Mouse (Mus musculus): ENCODE results near the gene H1fx. TPM values are rescaled to one million over a fixed set of nuclear protein-coding genes. Genes with fewer than 3 reads are reported as not detected.
"Not testable (repeated sequence)": the region's sequence is repeated elsewhere in the genome, so short reads cannot be mapped to it uniquely, and the experiment has no call there.

H1fx gene
- polyA plus RNA-seq, 2 experiments: 1.8 to 5.7 TPM

DNA sequence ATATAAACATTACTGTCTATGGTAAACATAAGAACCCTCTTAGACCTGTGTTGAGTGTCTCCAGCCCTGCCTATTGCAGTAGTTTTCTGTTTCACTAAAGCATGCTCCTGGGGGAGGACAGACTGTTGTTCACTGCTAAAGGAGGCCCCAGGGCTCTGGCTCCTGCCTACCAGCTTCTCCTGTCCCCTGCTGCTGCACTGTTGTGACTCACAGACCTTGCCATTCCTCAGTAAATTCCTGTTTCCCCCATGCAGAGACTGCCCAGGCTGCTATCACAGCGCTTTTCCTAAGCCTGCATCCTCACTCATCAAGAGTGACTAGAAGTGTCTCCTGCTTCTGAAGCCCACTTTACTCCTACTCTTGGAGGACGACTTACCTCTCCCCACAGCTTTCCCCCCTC lies 11.4 kb downstream of the H1fx start:
- DNase-seq (ENCODE audit: low read depth in 3 of 3, low spot score in 3 of 3) (no peak), ATAC-seq (ENCODE audit: insufficient read depth) (no peak)
- no peaks in the 10 kb centered on the region for H3K27me3 ChIP-seq (ENCODE audit: control insufficient read depth, insufficient read depth, low read length)
- H3K36me3 ChIP-seq (replicated peaks; ENCODE audit: control insufficient read depth, insufficient read depth, low read depth): no peaks in the 10 kb centered on the region
- TF ChIP-seq EP300 (IDR thresholded peaks at IDR 0.05; ENCODE audit: low read depth) (no peak), CTCF (IDR thresholded peaks at IDR 0.05; ENCODE audit: low read depth) (no peak)
- H3K4me2 ChIP-seq (ENCODE audit: low read depth): no peak overlapping the region
- no peak overlapping the region for H3K27ac ChIP-seq
- no peaks in the 10 kb centered on the region for H3K9me3 ChIP-seq (ENCODE audit: control insufficient read depth, low read length)
- 25% methylated on average over 2 of the region's 2 CpGs for WGBS (ENCODE audit: insufficient replicate concordance)
- no peak overlapping the region for H3K9ac ChIP-seq (replicated peaks)
- H3K4me3 ChIP-seq (ENCODE audit: insufficient read depth in 1 of 2, low read depth in 2 of 2, low read length in 2 of 2): no peak overlapping the region
- H3K4me1 ChIP-seq (replicated peaks; ENCODE audit: control insufficient read depth in 2 of 2, insufficient read depth in 2 of 2, low read length in 1 of 2): no peaks in the 10 kb centered on the region

DNA sequence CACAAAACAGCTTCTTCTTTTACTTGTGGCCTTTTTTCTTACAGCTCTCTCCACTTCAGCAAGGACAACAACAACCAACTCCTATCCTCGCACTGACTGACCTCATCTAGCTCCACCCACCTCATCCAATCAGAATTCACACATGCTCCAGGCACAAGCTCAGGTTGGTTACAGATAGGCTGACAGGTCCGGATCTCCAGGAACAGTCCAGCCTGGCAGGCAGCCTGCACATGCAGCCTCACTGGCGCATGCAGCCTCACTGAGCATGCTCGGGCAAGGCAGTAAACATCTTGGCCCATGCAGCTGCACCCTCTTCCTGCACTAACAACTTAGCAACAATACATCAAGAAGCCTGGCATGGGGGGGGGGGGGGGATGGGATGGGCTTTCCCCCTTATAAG lies 19.0 kb downstream of the H1fx start:
- H3K9me3 ChIP-seq (ENCODE audit: control insufficient read depth, low read length); H3K36me3 ChIP-seq (replicated peaks; ENCODE audit: control insufficient read depth, insufficient read depth, low read depth); H3K9ac ChIP-seq (replicated peaks); H3K27me3 ChIP-seq (ENCODE audit: control insufficient read depth, insufficient read depth, low read length); ATAC-seq (ENCODE audit: insufficient read depth); H3K4me2 ChIP-seq (ENCODE audit: low read depth); H3K27ac ChIP-seq; DNase-seq (ENCODE audit: low read depth in 3 of 3, low spot score in 3 of 3); H3K4me3 ChIP-seq (ENCODE audit: insufficient read depth in 1 of 2, low read depth in 2 of 2, low read length in 2 of 2); H3K4me1 ChIP-seq (replicated peaks; ENCODE audit: control insufficient read depth in 2 of 2, insufficient read depth in 2 of 2, low read length in 1 of 2): not testable (repeated sequence)
- 59% methylated on average over 4 of the region's 4 CpGs for WGBS (ENCODE audit: insufficient replicate concordance)

DNA sequence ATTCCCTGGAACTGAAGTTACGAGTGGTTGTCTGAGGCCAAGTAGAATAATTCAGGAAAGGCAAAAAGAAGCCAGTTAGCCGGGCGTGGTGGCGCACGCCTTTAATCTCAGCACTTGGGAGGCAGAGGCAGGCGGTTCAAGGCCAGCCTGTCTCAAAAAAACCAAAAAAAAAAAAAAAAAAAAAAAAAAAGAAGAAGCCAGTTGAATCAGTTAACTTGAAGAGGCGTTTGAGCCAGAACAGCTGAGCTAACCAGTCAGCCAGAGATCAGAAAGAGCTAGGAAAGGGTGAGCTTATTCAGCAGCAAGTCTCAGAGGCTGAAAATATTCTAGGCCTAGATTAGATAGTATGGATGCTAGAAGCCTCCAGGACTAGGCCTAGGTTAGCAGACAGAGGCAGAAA lies 39.3 kb downstream of the H1fx start:
- Histone ChIP-seq H3K27me3 (ENCODE audit: control insufficient read depth, insufficient read depth, low read length) (no peaks in the 10 kb centered on the region), H3K9ac (replicated peaks) (no peak overlapping the region), H3K9me3 (ENCODE audit: control insufficient read depth, low read length) (no peaks in the 10 kb centered on the region), H3K36me3 (replicated peaks; ENCODE audit: control insufficient read depth, insufficient read depth, low read depth) (no peaks in the 10 kb centered on the region), H3K4me1 (replicated peaks; ENCODE audit: control insufficient read depth in 2 of 2, insufficient read depth in 2 of 2, low read length in 1 of 2) (no peaks in the 10 kb centered on the region), H3K4me2 (ENCODE audit: low read depth) (no peak overlapping the region), H3K27ac (no peak overlapping the region), H3K4me3 (ENCODE audit: insufficient read depth in 1 of 2, low read depth in 2 of 2, low read length in 2 of 2) (no peak overlapping the region)
- WGBS (ENCODE audit: insufficient replicate concordance): 72% methylated on average over 7 of the region's 7 CpGs
- ATAC-seq (ENCODE audit: insufficient read depth): no peak
- TF ChIP-seq CTCF (IDR thresholded peaks at IDR 0.05; ENCODE audit: low read depth): no peak
- TF ChIP-seq EP300 (IDR thresholded peaks at IDR 0.05; ENCODE audit: low read depth): no peak
- DNase-seq (ENCODE audit: low read depth in 3 of 3, low spot score in 3 of 3): no peak

DNA sequence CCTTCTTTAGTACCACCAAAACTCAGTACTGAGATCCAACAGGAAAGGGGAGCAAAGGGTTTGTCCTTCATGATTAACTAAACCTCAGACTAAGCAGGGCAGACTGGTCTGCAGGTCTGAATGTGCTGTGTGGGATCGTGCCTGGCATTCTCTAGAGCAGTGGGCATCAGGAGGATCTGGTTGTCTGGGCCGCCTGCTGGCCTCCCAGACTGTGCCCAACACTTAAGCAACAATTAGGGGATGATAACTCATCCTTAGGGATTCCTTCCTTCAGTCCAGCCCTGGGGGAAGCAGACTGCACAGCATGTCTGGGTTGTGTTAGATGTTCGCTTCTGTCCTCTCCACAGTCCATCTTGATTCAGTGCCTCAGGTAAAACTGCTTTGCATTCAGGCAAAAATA lies 42.5 kb downstream of the H1fx start:
- DNase-seq (ENCODE audit: low read depth in 3 of 3, low spot score in 3 of 3) (no peak), ATAC-seq (ENCODE audit: insufficient read depth) (no peak)
- H3K9me3 ChIP-seq (ENCODE audit: control insufficient read depth, low read length): no peaks in the 10 kb centered on the region
- H3K9ac ChIP-seq (replicated peaks): no peak overlapping the region
- H3K27ac ChIP-seq: no peak overlapping the region
- no peak overlapping the region for H3K4me2 ChIP-seq (ENCODE audit: low read depth)
- H3K36me3 ChIP-seq (replicated peaks; ENCODE audit: control insufficient read depth, insufficient read depth, low read depth): peaks cover 10% of the 10 kb centered on the region
- H3K27me3 ChIP-seq (ENCODE audit: control insufficient read depth, insufficient read depth, low read length): no peaks in the 10 kb centered on the region
- no peak overlapping the region for H3K4me3 ChIP-seq (ENCODE audit: insufficient read depth in 1 of 2, low read depth in 2 of 2, low read length in 2 of 2)
- H3K4me1 ChIP-seq (replicated peaks; ENCODE audit: control insufficient read depth in 2 of 2, insufficient read depth in 2 of 2, low read length in 1 of 2): no peaks in the 10 kb centered on the region
- no peak for TF ChIP-seq EP300 (IDR thresholded peaks at IDR 0.05; ENCODE audit: low read depth)
- no peak for TF ChIP-seq CTCF (IDR thresholded peaks at IDR 0.05; ENCODE audit: low read depth)
- WGBS (ENCODE audit: insufficient replicate concordance): 68% methylated on average over 3 of the region's 3 CpGs

DNA sequence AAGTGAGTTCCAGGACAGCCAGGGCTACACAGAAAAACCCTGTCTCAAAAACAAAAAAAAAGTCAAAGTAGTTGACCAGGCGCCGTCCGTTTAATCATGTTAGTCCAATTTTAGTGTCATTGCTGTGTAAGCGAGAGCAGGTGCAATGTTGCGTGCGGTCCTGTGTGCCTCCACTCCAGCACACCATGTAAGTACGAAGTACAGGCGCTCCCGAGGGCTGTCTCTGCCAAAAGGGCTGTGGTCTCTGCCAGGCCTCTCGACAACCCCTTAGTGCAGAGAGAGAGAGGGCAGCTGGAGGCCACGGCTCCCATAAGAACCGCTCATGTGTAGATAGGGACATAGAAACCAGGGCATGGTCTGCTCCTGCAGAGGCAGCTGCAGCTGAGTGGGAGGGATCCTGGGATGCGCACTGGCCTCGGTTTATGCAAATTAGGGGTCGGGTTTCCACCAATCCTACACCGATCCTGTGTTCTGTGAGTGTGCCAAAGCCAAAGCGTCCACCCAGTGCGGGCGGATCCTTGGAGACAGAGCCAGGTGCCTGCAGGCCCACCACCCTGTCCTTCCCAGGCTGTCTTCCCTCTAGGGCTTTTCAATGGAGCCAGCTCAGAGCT lies 44.2 kb downstream of the H1fx start:
- WGBS (ENCODE audit: insufficient replicate concordance): 68% methylated on average over 19 of the region's 19 CpGs
- peaks cover 10% of the 10 kb centered on the region for H3K36me3 ChIP-seq (replicated peaks; ENCODE audit: control insufficient read depth, insufficient read depth, low read depth)
- no peak overlapping the region for H3K27ac ChIP-seq
- TF ChIP-seq CTCF (IDR thresholded peaks at IDR 0.05; ENCODE audit: low read depth) (no peak), EP300 (IDR thresholded peaks at IDR 0.05; ENCODE audit: low read depth) (no peak)
- H3K9ac ChIP-seq (replicated peaks): no peak overlapping the region
- no peak overlapping the region for H3K4me2 ChIP-seq (ENCODE audit: low read depth)
- H3K9me3 ChIP-seq (ENCODE audit: control insufficient read depth, low read length): no peaks in the 10 kb centered on the region
- ATAC-seq (ENCODE audit: insufficient read depth) (no peak), DNase-seq (ENCODE audit: low read depth in 3 of 3, low spot score in 3 of 3) (no peak)
- H3K4me3 ChIP-seq (ENCODE audit: insufficient read depth in 1 of 2, low read depth in 2 of 2, low read length in 2 of 2): no peak overlapping the region
- H3K4me1 ChIP-seq (replicated peaks; ENCODE audit: control insufficient read depth in 2 of 2, insufficient read depth in 2 of 2, low read length in 1 of 2): no peaks in the 10 kb centered on the region
- no peaks in the 10 kb centered on the region for H3K27me3 ChIP-seq (ENCODE audit: control insufficient read depth, insufficient read depth, low read length)
